Mouse (Mus musculus): ENCODE measurements around the gene Mtfr1l.

DNA sequence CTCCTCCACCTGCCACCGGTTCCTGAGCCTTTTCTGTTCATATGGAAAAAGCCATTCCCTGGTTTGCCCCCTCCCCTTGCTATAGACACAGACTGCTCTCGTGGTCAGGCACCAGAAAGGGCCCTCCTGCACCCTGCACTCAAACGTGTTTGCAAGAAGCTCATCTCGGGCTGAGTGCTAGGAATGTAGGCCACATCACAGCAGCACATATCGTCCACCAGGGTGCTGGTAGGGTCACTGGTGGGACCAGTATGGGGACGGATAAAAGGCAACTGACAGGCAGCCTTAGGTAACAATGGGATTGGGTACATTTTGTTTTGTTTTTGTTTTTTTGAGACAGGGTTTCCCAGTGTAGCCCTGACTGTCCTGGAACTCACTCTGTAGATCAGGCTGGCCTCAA lies 53.9 kb downstream of the Mtfr1l start:
- TF ChIP-seq CTCF (IDR thresholded peaks at IDR 0.05; ENCODE audit: extremely low read depth, insufficient read depth, insufficient read length, insufficient replicate concordance) (no peak), POLR2A (IDR thresholded peaks at IDR 0.05; ENCODE audit: low read depth, low read length) (no peak)
